Mouse (Mus musculus): Measurements from ENCODE around the gene Ky. TPM values are rescaled to one million over a fixed set of nuclear protein-coding genes. Genes with fewer than 3 reads are reported as not detected.
A peak's percentile ranks its signal among the peaks of the same experiment; 100 is the strongest.

Gene Ky
- polyA plus RNA-seq (2012; rRNA removed): 1.3 and 1.8 TPM in 2 replicates

DNA sequence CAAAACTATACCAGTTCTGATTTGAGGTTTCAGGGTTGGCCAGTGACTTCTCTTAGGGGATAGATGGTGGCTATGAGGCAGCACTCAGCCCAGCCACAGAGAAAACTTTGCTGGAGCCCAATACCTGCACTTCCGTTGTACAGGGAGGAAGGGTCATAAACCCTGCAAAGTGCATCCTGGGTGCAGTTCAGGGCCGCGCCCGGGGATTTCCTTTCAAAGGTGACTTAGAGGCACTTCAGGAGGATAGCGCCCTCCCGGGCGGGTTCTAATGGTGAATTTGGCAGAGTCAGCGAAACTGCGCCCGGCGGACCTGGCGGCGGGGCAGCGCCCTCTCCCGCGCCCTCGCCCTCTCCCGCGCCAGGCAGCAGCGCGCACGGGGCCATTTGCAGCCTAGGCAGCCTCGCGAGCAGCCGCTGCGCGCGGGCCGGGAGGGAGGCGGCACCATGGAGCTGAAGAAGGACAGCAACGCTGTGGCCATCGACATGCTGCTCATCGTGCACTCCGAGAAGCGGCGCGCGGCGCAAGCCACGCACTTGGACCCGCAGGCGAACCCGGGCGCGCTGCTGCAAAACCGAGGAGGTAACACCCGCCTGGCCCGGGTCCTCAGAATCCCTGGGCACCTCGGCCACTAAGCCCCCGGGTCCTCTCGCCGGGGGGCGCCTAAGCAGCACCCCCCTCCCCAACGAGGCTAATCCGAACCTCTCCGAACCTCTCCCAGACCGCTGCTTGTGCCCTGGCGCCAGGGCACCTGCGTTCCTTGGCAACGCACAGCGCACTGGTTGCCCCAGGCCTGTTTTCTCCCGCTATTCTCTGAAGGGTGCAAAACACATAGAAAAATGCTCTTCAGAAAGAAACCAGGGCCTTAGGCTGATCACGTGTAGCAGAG, at the start of gene Ky:
Gene Ky (plus strand): TSS at position 51 of the 886 bp plus-strand sequence.
- DNase-seq (ENCODE audit: extremely low spot score in 1 of 2, low spot score in 1 of 2): peak in 1 of 2 experiments; percentile 33

DNA sequence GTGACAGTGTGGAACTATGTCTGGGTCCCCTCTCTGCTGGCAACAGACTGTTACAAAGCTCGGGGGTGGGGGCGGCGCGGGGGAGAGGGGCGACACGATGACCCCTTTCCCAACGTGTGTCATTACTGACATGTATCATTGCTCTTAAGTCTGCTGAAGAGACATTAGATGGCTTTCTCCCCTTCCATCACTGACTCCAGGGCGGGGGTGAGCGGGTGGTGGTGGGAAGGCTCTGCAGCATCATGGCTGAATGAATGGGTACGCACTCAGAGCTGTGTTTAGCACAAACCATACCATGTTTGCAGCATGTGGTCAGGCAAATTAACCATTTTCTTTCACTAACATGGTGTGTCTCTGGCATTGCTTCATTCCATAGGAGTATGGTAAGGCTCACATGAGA, 43.3 kb upstream of the Ky start:
- no peak for DNase-seq (ENCODE audit: extremely low spot score in 1 of 2, low spot score in 1 of 2)

DNA sequence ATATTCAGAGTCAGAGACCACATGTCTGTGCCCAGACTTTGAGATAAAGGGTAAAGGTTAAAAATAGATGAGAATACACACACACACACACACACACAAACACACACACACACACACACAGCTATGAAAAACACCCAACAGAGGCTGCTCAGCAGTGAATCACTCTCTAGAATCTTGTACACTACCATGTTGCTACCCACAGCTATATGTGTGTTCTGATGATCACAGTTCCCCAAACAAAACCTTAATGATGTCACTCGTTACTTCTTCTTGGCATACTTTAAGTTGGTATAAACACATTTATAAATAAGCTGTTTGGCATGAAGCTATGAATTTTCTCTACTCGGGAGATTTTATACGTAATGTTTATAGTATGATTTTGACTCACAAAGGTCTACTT, 40.5 kb upstream of the Ky start:
- DNase-seq (ENCODE audit: extremely low spot score in 1 of 2, low spot score in 1 of 2): no peak

DNA sequence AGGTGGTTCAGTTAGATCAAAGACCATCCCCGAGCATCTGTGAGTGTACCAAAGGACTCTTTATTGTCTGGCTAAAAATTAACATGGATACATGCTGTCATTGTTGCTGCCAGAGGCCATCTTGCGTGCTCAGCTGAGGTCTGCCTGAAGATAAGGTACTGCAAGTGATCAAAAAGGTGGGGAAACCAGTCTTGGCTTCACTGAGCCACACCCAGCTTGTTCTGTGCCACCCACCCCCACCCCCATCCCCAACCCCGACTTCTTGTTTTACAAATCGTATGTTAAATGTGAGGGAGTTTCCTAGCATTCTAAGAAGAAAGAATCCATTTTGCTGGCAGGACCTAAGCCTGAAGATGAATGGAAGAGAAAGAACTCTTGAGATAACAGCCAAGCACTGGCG, 39.8 kb upstream of the Ky start:
- no peak for DNase-seq (ENCODE audit: extremely low spot score in 1 of 2, low spot score in 1 of 2)

DNA sequence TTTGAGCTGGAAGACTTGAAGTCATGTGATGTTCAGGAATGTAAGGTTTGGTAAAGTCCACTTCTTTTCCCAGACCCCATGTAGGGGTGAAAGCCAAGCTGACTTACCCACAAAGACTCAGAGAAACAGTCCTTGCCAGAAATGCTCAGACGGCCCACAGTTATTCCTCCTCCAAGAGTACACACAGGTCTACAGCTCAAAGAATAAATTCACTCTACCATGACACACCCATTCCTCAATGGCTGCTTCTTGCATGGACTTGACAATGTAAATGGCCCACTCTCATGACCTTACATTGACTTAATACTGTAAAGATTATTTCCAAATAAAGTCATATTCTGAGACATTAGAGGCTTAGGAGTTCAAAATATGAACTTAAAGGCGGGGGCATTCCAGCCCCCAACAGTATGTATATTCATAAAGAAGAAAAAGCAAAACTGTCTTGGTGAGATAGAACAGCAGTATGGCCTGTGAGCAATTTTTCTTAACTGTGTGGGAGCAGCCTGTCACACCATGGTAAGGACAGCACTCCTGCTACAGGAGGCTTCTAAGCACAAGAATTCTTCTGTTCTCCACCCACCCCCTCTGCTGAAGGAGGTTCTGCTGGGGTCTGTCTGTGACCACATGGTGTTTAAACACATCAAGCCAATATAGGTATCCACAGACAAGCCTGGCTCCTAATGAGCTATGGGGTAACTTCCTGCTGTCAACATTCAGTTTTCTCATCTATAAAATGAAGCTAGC, 35.3 kb upstream of the Ky start:
- peak in 1 of 2 experiments; percentile 52 for DNase-seq (ENCODE audit: extremely low spot score in 1 of 2, low spot score in 1 of 2)

DNA sequence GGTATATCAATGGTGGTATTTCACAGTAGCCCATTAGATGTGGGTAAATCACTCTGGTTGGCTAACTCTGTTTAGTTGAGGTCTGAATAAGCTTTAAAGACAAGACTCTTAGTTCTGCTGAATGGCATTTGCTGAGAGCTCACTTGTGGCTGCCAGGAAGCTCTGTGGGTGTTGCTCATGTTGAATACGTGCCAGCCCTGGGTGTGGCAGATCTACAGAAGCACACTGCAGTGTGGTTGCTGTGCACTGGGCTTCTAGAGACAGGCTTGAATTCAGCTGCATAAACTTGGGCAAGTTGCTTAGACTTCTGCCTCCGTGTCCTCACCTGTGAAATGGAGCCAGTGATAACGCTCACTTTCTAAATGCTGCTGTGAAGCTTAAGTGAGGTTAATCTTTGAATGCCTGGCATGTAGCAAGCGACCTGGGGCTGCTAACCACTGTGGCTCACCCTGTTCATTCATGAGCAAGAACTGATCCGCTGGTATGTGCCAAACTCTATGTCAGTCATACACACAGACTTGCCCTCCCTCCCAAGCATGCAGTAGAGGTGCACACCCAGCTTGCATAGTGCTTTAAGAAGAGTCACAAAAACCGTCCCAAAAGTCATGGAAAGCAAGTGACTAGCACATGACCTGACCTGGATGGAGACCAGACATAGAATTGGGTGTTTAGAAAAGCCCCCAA, 27.6 kb upstream of the Ky start:
- peak; percentile 64 to 82 for DNase-seq (ENCODE audit: extremely low spot score in 1 of 2, low spot score in 1 of 2)

DNA sequence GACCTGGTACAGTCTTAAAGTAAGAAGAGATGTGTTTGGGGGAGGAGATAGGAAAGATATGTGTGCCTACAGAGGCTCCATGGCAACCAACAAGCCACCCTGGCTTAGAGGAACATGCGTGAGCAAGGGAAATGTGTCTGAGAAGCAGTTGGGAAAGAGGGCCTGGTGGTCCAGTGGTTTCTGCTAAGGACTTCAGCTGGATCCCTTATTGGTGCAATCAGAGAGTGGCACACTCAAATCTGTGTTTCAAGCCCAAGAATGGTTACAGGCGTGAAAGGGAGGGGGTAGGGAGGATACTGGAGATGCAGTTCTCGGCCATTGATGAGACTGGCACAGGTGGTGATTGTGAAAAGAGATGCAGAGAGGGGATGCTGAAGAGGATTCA, 27.1 kb upstream of the Ky start:
- no peak for DNase-seq (ENCODE audit: extremely low spot score in 1 of 2, low spot score in 1 of 2)

DNA sequence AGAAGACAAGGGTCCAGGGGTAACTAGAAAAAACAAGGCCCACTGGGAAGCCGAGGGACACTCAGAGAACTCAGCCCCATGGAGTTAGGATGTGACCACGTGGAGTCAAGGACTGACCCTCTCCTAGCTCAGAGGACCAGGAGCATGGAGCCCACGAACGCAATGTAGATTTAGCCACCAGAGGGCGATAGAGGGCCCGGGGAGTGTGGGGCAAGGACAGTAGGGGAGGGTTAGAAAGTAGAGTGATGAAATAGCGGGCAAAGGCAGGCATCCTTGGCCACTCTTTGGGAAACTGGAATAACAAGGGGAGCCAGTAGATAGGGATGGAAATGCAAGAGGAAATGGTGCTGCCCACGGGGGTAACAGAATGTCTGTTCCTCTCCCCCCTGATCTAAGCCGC, 26.5 kb upstream of the Ky start:
- no peak for DNase-seq (ENCODE audit: extremely low spot score in 1 of 2, low spot score in 1 of 2)

DNA sequence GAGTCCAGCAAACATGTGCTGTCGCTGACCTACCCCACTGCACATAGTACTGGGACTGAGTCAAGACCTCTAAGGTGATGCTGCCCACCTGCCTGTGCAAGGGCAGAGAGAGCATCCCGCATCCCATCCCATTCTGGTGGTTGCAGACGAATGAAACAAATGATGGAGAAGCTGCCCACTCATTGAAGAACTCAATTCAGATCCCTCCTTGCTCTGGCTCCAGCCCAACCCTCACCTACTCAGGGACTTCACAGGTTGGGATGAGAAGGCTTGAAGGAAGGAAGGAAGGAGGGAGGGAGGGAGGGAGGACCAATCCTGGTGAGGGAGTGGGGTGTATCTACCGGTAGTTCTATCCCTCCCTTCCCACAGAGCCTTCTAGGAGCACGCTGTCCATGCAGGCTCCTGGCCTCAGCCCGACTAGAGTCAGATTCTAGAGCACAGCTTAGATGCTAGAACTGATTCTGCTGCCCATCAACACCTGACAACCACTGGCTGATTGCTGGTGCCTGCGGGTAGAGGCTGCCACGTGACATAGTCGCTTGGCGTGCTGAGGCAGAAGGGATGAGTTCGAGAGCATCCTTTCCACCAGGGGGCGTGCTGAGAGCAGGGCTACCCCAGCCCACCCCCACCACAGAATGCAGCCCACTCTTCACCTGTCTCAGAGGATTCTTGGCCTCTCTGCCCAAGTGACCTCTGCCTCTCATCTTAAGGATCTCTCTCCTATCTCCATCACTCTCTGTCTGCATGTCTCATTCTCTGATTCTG, 13.3 kb upstream of the Ky start:
- DNase-seq (ENCODE audit: extremely low spot score in 1 of 2, low spot score in 1 of 2): peak in 1 of 2 experiments; percentile 12

DNA sequence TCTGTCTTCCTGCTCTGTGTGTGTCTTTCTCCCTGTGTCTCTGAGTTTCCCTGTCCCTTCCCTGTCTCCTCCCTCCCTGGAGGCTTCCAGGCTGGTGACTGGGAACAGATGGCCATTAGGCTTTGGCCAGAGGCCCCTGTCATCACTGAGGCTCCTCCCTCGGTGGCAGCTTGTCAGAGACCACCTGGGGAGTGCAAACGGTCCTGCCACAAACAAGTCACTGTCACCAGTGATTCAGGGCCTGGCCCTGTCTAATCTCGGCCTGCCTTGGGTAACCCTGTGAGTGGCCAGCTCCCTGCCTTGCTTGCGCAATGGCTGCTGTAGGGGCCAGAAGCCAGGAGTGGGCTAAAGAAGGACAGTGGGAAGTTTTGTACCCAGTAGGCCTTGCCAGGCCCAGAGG, 12.5 kb upstream of the Ky start:
- no peak for DNase-seq (ENCODE audit: extremely low spot score in 1 of 2, low spot score in 1 of 2)

DNA sequence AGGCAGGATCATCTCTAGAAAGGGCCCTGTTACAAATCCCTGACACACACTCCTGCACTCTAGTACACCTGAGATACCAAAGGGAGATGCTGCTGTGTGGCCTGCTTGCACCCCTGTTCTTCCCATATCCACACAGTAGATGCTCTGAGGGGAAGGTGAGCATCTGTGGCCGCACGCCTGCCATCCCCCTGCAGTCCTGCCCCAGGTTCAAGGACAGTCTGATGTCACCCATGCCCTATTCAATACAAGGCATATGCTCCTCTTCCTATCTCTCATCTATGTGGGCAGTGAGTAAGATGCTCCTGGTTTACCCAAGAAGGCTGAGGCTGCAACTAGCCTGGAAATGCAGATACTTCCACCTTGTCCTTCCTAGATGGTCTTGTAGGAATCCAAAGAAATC, 11.6 kb upstream of the Ky start:
- no peak for DNase-seq (ENCODE audit: extremely low spot score in 1 of 2, low spot score in 1 of 2)

DNA sequence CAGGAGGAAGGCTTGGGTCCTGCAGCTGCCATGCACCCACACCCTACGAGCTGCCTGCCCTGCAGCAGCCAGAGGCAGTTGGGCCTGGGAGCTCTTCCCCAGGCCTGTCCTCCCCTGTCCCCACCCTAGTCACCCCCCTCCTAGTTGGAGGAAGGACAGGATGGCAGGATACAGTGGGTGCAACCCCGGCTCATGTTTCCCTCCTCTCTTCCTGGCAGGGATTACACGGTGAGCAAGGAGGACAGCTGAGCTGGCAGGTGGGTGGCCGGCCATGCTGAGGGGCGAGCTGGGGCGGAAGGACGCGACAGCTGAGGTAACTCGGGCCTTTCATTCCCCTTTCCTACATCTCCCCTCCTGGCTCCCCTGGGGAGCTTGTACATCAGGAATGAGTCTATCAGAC, 11.1 kb upstream of the Ky start:
- DNase-seq (ENCODE audit: extremely low spot score in 1 of 2, low spot score in 1 of 2): no peak

DNA sequence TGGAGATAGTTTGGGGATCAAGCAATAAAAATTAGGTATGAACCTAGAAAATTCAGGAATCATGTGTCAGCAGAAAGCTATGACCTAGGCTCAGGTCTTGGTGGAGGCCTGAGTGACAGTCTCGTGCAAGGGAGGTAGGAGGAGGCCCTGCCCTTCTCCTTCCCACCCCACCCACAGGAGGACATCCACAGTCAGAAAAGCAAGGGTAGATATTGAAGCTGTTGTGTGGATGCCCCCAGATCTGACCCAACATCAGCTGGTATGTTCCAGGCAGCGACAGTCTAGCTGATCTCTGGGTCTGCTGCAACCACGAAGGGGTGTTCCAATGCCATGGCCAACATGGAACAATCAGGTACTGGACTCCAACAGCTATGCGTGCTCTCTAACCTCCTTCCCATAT, 10.3 kb upstream of the Ky start:
- DNase-seq (ENCODE audit: extremely low spot score in 1 of 2, low spot score in 1 of 2): no peak

DNA sequence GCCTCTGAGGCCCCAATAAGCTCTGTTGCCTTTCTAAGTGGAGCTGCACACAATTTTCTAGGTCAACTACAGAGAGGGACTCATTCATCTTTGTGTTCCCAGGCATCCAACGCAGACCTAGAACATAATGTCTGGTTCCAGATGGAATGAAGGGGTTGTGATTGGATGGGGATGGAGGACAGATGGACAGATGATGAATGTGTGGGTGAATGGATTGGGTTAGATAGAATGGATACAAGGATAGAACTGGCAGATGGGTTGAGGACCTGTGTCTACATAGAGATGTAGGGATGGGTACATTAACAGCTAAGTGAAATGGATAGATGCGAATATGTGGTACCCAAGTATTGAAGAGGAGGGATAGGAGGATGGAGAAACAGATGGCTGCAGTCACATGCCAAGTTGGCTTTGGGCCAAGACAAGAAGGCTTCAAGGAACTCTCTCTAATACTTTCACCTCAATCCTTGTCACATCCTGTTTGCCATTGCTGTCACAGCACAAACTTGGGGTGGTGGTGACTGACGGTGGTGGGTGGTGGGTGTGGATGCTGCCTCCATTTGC, 9.0 kb upstream of the Ky start:
- DNase-seq (ENCODE audit: extremely low spot score in 1 of 2, low spot score in 1 of 2): peak; percentile 39 to 79

DNA sequence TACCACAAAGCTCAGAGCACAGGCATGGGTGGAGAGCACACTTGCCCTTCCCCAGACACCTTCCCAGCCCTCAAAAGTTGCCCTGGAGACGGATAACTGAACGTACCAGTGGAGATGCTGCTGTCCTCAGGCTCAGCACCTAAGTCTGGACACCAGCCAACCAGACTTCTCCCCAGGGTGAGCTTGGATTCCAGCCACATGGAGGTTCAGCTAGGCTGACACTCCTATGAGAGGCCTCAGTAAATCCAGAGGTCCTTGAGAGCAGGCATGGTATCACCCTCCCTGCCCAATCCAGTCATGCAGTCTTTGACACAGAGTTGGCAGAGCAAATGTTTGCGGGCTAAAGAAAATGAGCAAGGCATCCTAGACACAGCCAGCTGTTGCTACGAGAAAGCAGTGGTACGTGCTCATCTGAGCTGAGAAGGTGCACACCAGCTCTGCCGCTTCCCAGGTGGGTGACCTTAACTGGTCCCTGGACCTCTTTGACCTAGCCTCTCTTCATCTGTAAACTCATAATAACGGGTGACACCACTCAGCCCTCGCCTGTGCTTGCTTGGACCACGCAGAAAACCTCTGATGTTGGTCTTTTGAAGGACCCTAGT, 8.4 kb upstream of the Ky start:
- peak in 1 of 2 experiments; percentile 10 for DNase-seq (ENCODE audit: extremely low spot score in 1 of 2, low spot score in 1 of 2)

DNA sequence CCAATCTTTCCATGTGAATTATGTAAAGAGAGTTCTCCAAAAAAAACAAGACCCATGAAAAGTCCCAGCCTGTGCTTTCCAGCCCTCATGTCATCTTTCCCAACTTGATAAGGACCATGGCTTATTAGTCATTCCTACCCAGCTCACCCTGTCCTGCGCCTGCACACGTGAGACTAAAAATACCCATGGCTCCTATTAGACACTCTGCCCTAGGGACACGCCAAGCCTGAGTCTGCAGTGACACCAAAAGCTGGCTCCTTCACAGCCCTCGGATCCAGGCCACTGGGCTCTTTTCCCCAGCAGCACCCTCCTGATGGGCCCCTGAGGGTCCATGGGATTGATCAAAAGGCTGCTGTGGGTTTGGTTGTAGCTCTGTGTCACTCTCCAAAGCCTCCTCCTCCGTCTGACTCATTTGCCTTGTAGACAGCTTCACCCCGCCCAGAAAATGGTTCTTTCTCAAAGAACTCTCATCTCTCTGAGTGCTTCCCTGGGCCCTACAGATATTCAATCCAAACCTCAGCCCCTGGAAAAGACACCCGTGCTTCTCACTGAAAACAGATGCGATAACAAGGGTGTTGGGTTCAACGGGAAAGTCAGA, 7.6 kb upstream of the Ky start:
- peak in 1 of 2 experiments; percentile 37 for DNase-seq (ENCODE audit: extremely low spot score in 1 of 2, low spot score in 1 of 2)

DNA sequence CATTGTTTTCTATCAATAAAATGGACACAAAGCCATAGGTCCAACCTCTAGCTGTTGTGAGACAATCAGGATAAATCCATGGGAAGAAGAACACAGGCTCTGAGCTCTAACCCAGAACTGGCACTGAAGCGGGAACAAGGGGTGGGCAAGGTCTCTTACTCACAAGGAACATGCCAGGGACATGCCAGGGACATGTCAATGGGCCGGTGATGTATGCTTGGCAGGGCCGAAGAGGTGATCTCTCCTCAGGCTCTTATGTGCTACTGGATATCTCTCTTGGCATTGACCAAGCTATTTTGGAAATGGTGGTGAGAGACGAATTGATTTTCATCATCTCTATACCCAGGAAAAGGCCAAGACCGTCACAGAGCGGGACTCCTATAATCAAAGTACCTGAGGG, 6.8 kb upstream of the Ky start:
- DNase-seq (ENCODE audit: extremely low spot score in 1 of 2, low spot score in 1 of 2): no peak

DNA sequence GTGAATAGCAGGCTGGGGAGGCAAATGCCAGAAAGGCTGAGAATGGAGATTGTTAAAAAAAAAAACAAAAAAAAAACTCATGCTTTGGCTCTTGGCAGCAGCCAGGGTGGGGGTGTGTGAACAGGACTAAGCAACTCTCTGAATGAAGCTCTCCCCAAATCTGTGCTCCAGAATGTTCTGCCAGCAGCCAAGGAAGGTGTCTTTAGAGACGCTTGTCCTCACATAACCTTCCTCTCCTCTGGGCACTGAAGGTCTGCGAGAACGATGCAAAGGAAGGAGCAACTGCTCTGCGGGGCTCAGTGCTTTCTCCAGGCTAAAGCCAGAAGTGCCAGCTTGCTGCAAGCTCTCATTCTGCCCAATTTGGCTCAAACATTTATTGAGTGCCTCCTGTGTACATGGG, 6.3 kb upstream of the Ky start:
- peak; percentile 65 to 75 for DNase-seq (ENCODE audit: extremely low spot score in 1 of 2, low spot score in 1 of 2)

DNA sequence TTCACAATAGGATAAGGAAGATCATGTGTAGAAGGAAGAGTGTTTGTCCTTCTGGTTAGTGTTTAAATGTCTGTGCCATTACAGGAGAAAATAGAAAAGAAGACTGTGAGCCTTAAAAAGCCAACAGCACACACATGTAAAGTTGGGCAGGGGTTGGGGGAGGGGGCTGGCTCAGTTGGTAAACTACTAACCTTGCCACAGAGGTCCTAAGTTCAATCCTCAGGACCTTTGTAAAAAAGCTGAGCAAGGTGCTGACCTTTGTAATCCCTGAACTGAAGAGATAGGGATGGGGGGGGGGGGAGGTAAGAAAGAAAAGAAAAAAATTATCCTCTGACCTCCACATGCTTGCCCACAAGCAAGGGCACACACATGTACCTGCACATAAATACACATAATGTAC, 5.8 kb upstream of the Ky start:
- DNase-seq (ENCODE audit: extremely low spot score in 1 of 2, low spot score in 1 of 2): no peak

DNA sequence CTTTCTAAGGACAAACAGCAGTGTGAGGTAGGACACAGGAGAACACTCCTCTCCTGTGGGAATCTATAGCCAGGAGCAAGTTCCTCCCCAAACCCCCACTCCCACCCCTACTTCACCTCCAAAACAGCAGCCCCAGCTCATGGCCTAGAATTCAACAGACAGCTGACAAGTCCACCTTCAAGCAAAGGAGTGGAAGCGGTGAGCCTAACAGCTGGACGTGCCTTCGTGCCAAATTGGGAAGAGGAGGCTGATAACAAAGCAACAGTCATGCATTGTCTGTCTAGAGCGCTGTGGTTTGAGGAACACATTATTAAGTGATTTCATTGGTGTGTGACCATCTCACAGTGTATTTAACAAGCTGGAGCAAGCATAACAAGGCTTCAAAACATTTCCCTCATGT, 4.4 kb upstream of the Ky start:
- no peak for DNase-seq (ENCODE audit: extremely low spot score in 1 of 2, low spot score in 1 of 2)
